Mouse (Mus musculus) kidney, adult 11 months (tissue): ENCODE data around the gene Asphd2.
"Not testable (repeated sequence)": the region's sequence is repeated elsewhere in the genome, so short reads cannot be mapped to it uniquely, and the experiment has no call there.

Experiments used
- DNase-seq: peaks from one replicate; pipeline ENCODE4 v3.0.0; 2022

Asphd2 gene

DNA sequence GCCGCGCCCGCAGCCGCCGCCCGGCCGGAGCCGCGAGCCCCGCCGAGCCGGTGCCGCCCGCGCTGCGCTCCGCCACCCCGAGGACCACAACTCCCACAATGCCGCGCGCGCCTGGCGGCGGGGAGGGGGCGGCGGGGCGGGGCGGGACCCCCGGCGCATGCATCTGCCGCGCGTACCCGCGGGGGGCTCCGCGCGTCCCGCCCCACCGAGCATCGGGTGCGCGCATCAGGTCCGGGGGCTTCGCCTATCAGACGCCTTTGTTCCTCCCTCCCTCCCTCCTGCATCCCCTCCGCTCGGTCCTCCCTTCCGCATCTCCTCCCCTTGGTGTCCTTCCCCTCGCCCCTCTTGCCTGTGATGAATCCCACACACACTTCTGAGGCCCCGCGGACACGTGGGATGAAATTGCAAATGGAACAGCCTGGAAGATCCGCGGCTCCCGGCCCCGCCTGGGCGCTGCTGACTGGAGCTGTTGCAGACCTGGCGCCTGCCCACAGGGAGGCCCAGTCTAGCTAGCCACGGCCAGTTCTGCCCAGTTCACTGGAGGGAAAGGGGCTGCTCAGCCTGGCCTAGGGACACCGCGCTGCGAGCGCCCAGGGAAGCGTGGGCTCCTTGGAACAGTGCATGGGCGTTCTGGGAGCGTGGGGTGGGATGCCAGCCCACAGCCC, at the start of gene Asphd2:
Gene Asphd2, minus strand, starts transcription at position 88 of the 665 bp plus-strand sequence.
- no peak for DNase-seq

DNA sequence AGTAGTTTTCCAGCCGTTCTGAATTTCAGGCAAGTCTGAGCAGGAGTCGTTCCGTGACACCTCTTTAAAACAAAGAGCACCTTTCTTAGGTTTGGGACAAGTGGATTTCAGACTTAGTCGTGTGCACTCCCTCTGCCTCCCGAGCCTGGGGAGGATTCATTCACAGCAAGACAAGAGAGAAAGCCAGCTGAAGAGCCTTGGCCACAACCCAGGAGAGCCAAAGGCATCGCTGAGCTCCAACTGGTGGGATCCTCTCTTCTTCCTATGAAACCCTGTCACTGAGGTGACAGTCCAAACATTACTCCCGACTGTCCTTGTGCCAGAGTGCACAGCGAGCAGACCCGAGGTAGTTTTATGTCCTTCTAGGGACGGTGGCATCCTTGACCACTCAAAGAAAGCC, 43.9 kb upstream of the Asphd2 start:
- no peak for DNase-seq

DNA sequence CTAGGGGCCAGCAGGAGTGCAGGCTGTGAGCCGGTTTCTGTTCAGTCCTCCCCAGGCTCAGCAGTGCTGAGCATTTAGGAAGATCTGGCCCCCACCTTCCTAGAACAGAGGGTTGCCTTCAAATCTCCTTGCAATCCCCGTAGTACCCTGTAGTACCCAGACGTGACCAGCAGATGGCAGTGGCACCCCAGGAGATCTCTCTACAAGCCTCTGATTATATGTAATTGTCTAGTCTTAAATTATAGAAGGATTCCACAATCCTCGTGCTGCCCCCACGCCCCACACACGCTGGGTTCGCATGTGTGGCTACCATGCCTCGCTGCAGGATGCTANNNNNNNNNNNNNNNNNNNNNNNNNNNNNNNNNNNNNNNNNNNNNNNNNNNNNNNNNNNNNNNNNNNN, 38.3 kb upstream of the Asphd2 start:
- peak; percentile 26 for DNase-seq

DNA sequence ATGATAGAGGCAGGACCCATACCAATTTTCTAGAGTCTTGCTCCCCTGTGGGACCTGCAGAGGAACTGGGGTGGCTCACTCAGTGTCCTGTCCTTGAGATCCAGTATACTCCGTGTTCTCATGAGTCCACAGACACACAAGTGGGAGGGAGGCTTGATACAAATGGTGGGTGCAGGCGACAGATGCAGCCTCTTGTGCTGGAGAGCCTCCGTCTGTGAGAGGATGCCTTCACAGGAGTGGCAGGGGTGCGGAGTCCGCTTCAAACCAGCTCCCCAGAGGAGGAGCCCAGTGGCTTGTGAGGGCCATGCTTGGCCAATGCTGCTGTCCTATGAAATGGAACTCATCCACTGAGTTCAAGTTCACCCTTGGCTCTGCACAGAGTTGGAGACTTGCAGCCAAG, 37.4 kb upstream of the Asphd2 start:
- DNase-seq = no peak

DNA sequence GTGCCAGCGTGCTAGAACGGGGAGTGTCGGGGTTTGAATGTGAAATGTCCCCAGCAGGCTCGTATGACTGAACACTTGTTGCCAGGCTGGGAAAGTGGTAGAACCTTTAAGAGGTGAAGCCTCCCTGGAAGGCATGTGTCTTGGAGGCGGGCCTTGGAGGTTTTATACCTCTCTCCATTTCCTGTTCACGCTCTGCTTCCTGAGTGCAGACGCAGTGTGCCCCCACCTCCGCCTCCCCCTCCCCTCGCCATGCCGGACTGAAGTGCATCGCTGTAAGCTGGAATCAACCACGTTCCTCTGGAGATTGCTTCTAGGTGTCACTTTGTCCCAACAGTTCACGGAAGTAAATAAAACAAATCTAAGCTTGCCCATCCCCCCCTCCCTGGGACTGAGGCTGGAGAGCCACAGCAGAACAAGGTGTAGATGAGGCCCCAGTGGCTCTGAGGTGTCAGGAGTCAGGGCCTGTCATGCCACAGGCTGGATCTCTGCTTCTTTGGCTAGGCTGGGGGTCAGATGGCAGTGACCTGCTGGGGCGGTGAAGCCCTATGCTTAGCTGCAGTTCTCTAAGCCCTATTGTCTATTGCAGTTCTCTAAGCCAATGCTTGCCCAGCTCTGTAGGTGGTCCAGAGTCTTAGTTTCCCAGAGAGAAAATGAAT, 36.6 kb upstream of the Asphd2 start:
- no peak for DNase-seq

DNA sequence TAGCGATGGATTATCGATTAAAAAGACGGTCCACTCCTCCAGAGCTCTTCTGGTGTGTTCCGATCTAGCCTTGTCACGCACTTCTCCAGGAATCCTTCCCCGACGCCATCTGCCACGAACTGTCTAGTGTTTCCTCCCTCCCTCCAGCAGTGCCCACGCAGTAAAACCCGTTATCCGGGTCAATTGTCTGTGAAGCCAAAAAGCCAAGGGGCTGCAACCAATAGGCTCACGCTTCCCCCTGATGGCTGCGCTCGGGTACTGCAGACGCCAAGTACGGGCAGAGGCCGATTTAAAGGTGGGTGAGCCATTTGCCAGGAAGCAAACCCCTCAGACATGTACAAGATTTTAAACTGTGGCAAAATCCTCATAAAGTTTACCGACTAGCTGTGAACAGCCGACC, 34.3 kb upstream of the Asphd2 start:
- DNase-seq = no peak

DNA sequence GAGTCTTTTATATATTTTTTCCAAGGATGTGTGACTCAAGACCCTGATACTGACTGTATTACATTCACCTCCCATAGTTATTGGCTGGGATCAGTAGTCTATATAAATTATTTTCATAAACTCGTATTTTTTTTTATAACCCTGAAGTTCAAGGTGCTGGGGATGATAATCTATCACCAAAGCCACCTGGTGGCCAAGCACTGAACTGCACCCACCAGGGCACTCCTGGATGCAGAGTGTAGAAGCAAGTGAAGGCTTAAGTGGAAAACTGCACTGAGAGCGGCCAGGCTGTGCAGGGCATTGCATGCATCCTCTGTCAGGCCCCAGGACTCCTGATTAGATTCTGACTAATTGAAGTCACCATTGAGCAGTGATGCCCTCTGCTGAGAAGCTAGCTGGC, 32.6 kb upstream of the Asphd2 start:
- DNase-seq = no peak

DNA sequence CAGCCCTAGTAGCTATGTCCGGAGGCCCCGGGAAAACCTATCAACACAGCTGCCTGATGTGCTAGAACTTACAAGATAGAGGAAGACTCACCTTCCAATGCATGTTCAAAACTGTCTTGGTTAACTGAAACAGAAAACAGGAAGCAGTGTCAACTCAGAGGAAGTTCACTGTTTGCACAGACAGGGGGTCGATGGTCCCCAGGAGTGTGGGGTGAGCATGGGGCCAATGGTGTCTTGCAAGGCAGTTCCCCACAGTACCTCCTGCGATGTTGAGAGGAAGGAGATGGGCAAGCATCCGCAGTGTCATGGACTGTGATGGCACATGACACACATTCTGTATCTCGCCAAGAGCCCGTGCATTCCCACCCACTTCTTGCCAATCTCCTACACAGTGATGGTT, 32.0 kb upstream of the Asphd2 start:
- no peak for DNase-seq

DNA sequence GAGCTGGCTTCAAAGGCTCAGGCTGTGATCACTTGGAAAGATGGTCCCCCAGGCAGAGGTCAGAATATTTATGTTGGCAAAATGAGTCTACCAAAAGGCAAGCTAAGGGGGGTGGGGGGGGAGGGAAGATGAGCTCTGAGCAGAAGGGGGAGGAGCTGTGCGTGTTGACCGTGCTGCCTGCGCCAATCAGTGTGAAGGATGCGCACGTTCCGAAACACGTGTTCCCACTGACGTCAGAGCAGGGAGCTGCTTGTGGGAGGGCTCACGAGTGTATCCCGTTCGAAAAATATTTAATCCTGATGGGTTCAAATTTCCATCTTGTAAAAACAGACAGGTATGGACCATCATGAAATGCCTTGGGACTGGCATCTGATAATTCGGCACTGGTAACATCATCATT, 24.9 kb upstream of the Asphd2 start:
- no peak for DNase-seq

DNA sequence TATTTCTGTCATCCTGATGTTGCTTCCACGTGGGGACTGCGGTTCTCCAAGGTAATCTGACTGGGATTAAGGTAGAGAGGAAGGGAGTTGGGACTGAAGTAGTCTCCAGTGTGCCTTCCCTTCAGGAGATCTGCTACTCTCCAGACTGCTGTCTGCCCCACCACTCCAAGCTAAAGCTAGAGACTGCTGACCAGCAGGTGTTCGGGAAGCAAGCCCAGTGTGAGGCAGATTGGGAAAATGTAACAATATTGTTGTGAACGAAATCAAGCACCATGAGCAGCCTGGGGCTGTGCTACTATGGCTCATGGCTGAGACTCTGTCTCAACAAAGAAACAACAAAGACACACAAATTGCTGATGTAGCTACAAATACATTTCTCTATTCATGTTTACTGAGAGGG, 23.4 kb upstream of the Asphd2 start:
- no peak for DNase-seq

DNA sequence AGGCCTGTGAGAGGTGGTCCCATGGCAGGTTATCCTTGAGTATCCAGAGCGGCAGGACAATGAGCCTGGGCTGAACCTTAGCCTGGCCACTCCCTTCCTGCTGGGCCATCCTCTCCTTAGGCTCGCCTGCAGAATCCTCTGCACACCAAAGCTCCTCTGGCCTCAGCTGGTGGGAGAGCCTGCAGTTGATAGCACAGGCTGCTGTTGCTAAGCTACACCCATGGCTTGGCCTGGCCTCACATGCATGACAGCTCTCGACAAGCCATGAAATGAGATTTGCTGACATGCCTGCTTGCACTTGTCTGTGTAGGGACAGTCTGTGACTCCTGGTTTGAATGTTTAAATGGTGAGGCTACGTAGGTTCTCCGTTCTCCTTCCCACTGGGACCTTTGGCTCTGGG, 22.0 kb upstream of the Asphd2 start:
- no peak for DNase-seq

DNA sequence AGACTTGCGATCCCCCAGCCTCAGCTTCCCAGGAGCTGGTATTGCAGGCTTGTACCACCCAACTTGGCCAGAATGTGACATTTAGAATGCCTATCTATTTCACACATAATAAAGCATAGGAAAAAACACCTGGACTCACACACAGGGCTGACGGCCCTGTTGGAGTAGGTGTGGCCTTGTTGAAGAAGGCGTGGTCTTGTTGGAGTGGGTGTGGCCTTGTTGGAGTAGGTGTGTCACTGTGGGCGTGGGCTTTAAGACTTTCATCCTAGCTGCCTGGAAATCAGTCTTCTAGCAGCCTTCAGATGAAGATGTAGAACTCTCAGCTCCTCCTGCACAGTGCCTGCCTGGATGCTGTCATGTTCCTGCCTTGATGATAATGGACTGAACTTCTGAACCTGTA, 18.1 kb upstream of the Asphd2 start:
- not testable (repeated sequence) for DNase-seq

DNA sequence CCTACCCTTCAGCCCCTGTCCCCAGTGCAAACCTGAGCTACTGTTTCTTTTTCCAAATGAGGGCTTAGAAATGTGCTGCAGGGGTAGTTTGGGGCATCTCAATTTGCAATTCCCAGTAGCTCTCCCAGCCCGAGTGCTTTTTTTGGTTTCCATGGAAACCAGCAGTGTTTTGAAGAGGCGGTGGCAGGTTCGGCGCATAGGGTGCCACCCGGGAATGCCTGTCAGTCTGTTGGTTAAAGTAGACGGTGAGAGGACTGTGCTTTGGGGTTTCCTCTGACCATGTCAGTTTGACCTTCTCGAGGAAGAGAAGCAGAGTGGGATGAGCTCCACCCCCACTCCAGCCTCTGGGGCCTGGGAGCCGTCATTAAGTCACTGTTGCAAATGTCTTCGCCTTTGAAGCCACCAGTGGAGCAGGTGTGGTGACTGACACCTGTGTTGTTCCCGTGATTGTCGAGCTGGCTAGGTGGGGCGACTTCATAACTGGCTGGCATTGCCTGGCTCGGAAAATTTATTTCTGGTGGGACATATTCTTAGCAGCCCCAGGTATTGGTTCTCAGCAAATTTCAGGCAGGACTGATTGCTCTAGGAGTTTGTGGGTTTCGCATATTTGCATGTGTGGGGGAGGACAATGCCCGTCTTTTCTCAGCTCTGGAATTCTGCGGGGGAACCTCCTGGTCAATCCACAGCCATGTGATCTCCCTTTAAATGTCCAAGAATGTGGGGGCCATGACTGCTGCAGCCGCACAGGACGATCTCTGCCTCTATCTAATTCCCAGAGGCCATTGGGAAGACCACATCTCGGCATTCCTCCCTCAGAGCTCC, 17.1 kb upstream of the Asphd2 start:
- DNase-seq = no peak

DNA sequence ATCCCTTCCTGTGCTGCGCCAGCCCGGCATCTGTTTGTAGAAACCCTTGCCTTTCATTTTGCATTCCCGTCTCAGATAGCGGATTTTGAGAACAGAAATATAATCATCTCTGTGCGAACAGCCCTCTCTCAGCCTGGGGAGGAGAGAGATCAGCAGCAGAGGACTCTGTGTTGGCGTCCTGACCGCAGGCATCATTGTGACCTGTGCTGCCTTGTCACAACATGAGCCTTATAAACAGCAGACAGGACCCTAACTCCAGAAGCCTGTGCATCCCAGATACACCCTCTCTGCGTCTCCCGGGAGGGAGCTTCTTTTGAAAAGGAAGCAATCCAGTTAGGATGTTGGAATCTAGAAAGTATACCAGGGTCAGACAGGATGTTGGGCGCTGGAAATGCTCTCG, 16.4 kb upstream of the Asphd2 start:
- no peak for DNase-seq

DNA sequence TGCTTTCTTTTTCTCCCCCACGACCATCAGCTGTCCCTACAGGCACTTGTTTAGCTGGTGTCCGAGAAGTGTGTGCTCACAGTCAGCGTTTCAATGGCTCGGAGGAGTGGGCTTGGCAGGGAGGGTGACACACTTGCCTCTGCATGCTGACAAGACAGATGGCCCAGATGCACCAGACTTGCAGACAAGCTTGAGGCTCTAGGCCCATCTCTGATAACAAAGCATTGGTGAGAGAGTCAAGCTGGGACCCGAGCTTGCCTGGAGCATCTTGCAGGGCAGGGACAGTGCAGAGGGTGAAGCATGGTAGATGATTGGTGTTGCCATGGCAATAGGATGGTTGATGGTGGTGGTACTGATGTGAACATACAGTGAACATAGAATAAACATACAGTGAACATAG, 14.6 kb upstream of the Asphd2 start:
- no peak for DNase-seq

DNA sequence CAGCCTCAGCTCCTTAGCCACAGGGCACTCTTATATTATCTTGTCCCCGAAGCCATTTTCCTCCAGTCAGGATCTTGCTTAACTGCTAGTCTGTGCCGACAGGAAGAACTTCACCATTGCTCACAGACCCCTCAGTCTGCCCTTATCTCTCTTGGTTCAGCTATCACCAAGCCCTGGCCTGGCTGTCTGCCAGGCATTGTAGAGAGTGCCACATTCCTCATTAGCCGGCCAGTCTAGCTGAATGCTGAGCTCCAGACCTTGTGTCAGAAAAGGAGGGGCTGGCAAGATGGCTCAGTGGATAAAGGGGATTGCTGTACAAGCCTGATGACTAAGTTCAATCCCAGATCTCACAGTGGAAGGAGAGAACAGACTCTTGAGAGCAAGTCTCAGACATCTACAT, 11.4 kb upstream of the Asphd2 start:
- no peak for DNase-seq

DNA sequence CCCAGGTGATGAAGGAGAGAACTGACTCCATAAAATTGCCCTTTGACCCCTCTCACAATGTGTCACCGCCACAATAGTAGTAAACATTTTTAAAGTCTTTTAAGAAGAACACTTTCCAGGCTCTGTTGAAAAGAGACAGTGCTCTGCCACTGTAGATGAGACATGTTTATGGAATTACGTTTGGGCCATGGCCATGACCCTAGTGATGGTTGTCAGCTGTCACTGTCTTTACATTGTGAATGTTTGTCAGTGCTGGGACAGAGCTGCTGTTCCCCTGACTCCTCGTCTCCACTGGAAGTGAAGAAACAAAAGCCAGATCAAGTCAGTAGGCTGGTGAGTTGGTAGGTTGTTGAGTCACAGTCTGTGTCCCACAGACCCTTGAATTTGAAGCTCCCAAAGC, 7.8 kb upstream of the Asphd2 start:
- no peak for DNase-seq

DNA sequence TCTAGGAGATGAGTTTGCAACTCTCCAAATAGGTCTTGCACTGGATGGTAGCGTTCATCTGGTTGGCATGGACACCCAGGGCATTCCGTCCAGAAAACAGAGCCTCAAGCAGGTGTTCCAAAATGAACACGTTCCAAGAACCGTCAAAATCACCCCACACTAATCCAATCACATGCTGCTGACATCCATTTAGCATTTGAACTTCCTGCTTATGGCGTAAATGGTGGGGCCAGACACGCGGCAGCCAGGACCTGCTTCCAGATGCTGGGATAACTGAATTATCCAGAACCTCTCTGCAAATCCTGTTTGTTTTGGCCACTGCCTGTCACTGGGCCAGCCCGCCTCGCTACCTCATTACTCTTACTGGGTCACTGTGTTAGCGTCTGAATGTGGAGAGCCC, 4.6 kb upstream of the Asphd2 start:
- DNase-seq = no peak

DNA sequence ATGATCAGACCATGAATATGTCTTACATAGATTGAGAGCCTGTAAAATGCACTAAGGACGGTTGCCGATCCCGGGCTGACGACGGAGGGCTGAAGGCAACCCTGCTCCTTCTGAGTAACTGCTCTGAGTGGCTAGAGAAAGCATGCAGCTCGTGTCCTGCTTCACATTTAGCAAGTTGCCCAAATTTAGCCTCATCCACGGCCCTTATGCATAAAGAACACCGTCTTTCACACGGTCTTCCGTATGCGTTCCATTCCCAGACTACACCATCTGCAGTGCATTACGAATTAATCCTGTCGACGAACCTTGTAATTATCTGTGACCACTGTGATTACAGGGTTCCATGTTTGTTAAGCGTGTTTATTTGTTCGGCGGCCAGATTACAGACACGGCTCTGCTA, 1.4 kb upstream of the Asphd2 start:
- DNase-seq = no peak

DNA sequence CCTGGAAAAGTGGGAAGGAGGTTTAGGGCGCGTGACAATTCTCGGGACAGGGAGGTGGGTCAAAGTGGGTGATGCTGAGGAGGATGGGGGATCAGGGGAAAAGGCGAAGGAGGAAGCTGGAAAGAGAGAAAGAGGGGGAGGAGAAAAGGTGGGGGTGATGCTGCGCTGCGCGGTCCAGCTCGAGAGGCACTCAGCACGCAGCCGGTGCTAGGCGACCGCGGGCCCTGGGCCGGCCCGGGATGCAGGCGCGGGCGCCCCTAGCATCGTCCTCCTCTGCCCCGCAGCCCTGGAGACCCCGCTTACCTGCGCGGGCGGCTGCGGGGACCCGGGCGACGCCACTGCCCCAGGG, 277 bp downstream of the Asphd2 start:
- DNase-seq = no peak

DNA sequence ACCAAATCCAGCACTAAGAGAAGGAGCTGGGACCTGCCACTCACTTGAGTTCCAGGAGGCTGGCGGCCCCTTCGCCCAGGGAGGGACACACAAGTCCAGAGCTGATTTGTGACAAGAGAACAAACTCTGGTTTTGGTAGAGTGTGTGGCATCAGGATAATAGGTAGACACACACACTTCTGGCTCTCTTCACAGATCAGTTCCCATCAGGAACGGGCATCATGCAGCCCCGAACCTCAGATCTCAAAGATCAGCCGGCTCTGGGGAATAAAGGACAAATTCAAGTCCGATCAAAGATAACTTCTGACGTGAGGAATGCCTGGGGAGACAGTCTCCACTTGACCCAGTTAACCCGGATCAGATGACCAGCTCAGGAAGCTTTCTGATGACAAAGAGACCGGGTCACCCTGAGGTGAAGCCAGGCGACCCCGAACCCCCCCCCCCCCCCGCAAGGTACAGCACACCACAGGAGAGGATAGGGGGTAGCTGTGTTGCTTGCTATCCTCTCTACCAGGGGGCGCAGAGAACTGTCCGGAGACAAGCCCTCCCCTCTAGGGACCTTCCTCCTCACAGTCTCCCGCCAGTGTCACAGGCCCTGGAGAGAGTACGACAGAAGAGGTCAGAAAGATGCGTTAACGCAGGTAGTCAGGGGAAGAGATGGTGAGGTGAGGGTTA, 788 bp downstream of the Asphd2 start:
- no peak for DNase-seq

DNA sequence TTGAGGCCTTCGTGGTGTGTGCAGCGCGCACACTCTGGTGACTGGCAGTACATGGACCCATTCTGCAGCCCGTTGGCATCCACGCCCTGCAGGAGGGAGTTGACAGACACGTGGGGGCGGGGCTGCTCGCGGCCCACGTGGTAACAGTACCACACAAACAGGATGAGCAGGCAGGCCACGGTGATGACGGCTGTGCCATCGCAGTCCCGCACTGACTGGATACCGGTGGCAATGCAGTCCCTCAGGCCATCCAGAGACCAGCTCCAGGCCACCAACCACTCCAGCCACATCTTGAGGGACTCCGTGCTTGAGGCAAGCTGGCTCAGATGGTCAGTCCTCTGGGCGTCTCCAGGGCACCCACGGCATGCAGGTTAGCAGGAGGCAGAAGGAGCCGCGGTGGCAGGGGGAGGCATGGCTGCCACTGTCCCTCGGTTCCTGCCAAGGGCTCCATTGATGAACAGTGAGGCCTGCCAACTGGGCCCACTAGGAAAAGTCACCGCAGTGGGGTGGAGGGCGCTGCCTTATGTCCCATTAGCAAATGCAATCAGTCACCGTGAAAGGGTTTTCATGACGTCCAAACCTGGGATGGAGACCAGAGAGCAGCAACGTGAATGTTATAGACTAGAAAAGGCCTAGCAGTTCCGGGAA, 2.9 kb downstream of the Asphd2 start:
- no peak for DNase-seq

DNA sequence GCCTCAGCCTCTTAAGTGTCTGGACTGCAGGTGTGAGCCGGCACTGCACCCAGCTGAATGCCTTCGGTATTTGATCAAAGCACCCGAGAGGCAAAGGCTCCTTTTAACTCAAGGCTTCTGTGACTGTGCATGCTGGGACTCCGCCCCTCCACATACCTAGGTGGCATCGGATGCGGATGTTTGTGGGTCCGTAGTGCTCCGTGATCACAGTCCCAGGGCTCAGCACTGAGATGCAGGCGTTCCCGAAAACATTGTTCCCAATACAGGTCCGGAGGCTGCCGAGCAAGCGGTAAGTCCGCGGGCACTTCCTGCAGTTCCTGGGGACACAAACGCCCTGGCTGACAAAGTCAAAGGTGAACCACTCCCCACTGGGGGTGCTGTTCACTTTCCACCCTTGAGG, 3.7 kb downstream of the Asphd2 start:
- DNase-seq = no peak
